Mouse (Mus musculus): ENCODE measurements at regions not wholly inside any gene's neighbourhood (a gene's known extent, or its start where the extent isn't known, plus 50 kb on each side); places are given as distances from the start of the nearest gene placed in this dataset.

- H3K4me1 ChIP-seq (ENCODE audit: control insufficient read depth, insufficient read depth, low read length) = peaks cover 2% of the 10 kb centered on the region; the same call in 1 of the 2 replicates
- TF ChIP-seq POLR2A (IDR thresholded peaks at IDR 0.05; ENCODE audit: extremely low read depth, insufficient read depth, low read length) (no peak), CTCF (IDR thresholded peaks at IDR 0.05; ENCODE audit: low read depth, low read length) (no peak)
- no peak overlapping the region for H3K9ac ChIP-seq (ENCODE audit: low read depth, low read length)
- no peak for DNase-seq (ENCODE audit: extremely low read depth, low read depth, low spot score)
- no peaks in the 10 kb centered on the region for H3K79me2 ChIP-seq (ENCODE audit: control insufficient read depth, insufficient read depth, low read length)
- 66% methylated on average over 4 of the region's 4 CpGs for WGBS
- H3K4me3 ChIP-seq (ENCODE audit: insufficient read depth, low read depth, low read length) = no peak overlapping the region
- H3K27me3 ChIP-seq (ENCODE audit: control insufficient read depth, insufficient read depth, low read length) = no peaks in the 10 kb centered on the region
- H3K36me3 ChIP-seq (ENCODE audit: control insufficient read depth, insufficient read depth, low read length) = no peaks in the 10 kb centered on the region
- H3K27ac ChIP-seq (replicated peaks; ENCODE audit: insufficient read depth, low read depth, low read length) = peak overlapping the region; percentile 71
Measured at GRCm38 (mm10) chr19:34421171-34421570, 53.8 kb downstream of the Ch25h start.

- peak; percentile 31 for DNase-seq (ENCODE audit: extremely low read depth, low read depth, low spot score)
- no peaks in the 10 kb centered on the region for H3K36me3 ChIP-seq (ENCODE audit: control insufficient read depth, insufficient read depth, low read length)
- WGBS = 68% methylated on average over 8 of the region's 8 CpGs
- TF ChIP-seq POLR2A (IDR thresholded peaks at IDR 0.05; ENCODE audit: extremely low read depth, insufficient read depth, low read length) (no peak), CTCF (IDR thresholded peaks at IDR 0.05; ENCODE audit: low read depth, low read length) (no peak)
- no peak overlapping the region for H3K4me3 ChIP-seq (ENCODE audit: insufficient read depth, low read depth, low read length)
- H3K27ac ChIP-seq (replicated peaks; ENCODE audit: insufficient read depth, low read depth, low read length) = peak overlapping the region; percentile 71; the same call in 1 of the 2 replicates
- no peaks in the 10 kb centered on the region for H3K79me2 ChIP-seq (ENCODE audit: control insufficient read depth, insufficient read depth, low read length)
- H3K4me1 ChIP-seq (ENCODE audit: control insufficient read depth, insufficient read depth, low read length) = peaks cover 2% of the 10 kb centered on the region; the same call in 1 of the 2 replicates
- no peaks in the 10 kb centered on the region for H3K27me3 ChIP-seq (ENCODE audit: control insufficient read depth, insufficient read depth, low read length)
- no peak overlapping the region for H3K9ac ChIP-seq (ENCODE audit: low read depth, low read length)
Measured at GRCm38 (mm10) chr19:34420293-34420792, 54.6 kb downstream of the Ch25h start.

- no peak for TF ChIP-seq POLR2A (IDR thresholded peaks at IDR 0.05; ENCODE audit: extremely low read depth, insufficient read depth, low read length)
- TF ChIP-seq CTCF (IDR thresholded peaks at IDR 0.05; ENCODE audit: low read depth, low read length) = no peak
- Histone ChIP-seq H3K27ac (replicated peaks; ENCODE audit: insufficient read depth, low read depth, low read length) (no peak overlapping the region), H3K4me1 (ENCODE audit: control insufficient read depth, insufficient read depth, low read length) (no peaks in the 10 kb centered on the region), H3K27me3 (ENCODE audit: control insufficient read depth, insufficient read depth, low read length) (no peaks in the 10 kb centered on the region), H3K9ac (ENCODE audit: low read depth, low read length) (no peak overlapping the region), H3K79me2 (ENCODE audit: control insufficient read depth, insufficient read depth, low read length) (no peaks in the 10 kb centered on the region), H3K36me3 (ENCODE audit: control insufficient read depth, insufficient read depth, low read length) (no peaks in the 10 kb centered on the region), H3K4me3 (ENCODE audit: insufficient read depth, low read depth, low read length) (no peak overlapping the region)
- DNase-seq (ENCODE audit: extremely low read depth, low read depth, low spot score) = no peak
- WGBS = 83% methylated on average over 1 of the region's 1 CpGs
Measured at GRCm38 (mm10) chr19:34407176-34407575, 67.8 kb downstream of the Ch25h start.

GRCm38 (mm10) chr19:34406710-34407109 is 68.3 kb downstream of the Ch25h start:
- H3K36me3 ChIP-seq (ENCODE audit: control insufficient read depth, insufficient read depth, low read length) = no peaks in the 10 kb centered on the region
- H3K4me3 ChIP-seq (ENCODE audit: insufficient read depth, low read depth, low read length) = no peak overlapping the region
- no peak for DNase-seq (ENCODE audit: extremely low read depth, low read depth, low spot score)
- H3K27ac ChIP-seq (replicated peaks; ENCODE audit: insufficient read depth, low read depth, low read length) = no peak overlapping the region
- H3K79me2 ChIP-seq (ENCODE audit: control insufficient read depth, insufficient read depth, low read length) = no peaks in the 10 kb centered on the region
- WGBS = 78% methylated on average over 4 of the region's 4 CpGs
- TF ChIP-seq POLR2A (IDR thresholded peaks at IDR 0.05; ENCODE audit: extremely low read depth, insufficient read depth, low read length) = no peak
- no peak for TF ChIP-seq CTCF (IDR thresholded peaks at IDR 0.05; ENCODE audit: low read depth, low read length)
- H3K9ac ChIP-seq (ENCODE audit: low read depth, low read length) = no peak overlapping the region
- H3K4me1 ChIP-seq (ENCODE audit: control insufficient read depth, insufficient read depth, low read length) = no peaks in the 10 kb centered on the region
- no peaks in the 10 kb centered on the region for H3K27me3 ChIP-seq (ENCODE audit: control insufficient read depth, insufficient read depth, low read length)

GRCm38 (mm10) chr19:34396276-34396675 is 78.7 kb downstream of the Ch25h start:
- Histone ChIP-seq H3K36me3 (ENCODE audit: control insufficient read depth, insufficient read depth, low read length) (no peaks in the 10 kb centered on the region), H3K9ac (ENCODE audit: low read depth, low read length) (no peak overlapping the region), H3K27me3 (ENCODE audit: control insufficient read depth, insufficient read depth, low read length) (no peaks in the 10 kb centered on the region), H3K79me2 (ENCODE audit: control insufficient read depth, insufficient read depth, low read length) (no peaks in the 10 kb centered on the region), H3K27ac (replicated peaks; ENCODE audit: insufficient read depth, low read depth, low read length) (peak overlapping the region; percentile 18; the same call in 1 of the 2 replicates), H3K4me3 (ENCODE audit: insufficient read depth, low read depth, low read length) (no peak overlapping the region), H3K4me1 (ENCODE audit: control insufficient read depth, insufficient read depth, low read length) (no peaks in the 10 kb centered on the region)
- WGBS = 77% methylated on average over 9 of the region's 9 CpGs
- no peak for DNase-seq (ENCODE audit: extremely low read depth, low read depth, low spot score)
- no peak for TF ChIP-seq CTCF (IDR thresholded peaks at IDR 0.05; ENCODE audit: low read depth, low read length)

- H3K4me3 ChIP-seq (ENCODE audit: insufficient read depth, low read depth, low read length) = no peak overlapping the region
- WGBS = 81% methylated on average over 2 of the region's 2 CpGs
- H3K4me1 ChIP-seq (ENCODE audit: control insufficient read depth, insufficient read depth, low read length) = no peaks in the 10 kb centered on the region
- H3K27me3 ChIP-seq (ENCODE audit: control insufficient read depth, insufficient read depth, low read length) = no peaks in the 10 kb centered on the region
- no peaks in the 10 kb centered on the region for H3K36me3 ChIP-seq (ENCODE audit: control insufficient read depth, insufficient read depth, low read length)
- DNase-seq (ENCODE audit: extremely low read depth, low read depth, low spot score) = peak; percentile 14
- TF ChIP-seq CTCF (IDR thresholded peaks at IDR 0.05; ENCODE audit: low read depth, low read length) (no peak), POLR2A (IDR thresholded peaks at IDR 0.05; ENCODE audit: extremely low read depth, insufficient read depth, low read length) (no peak)
- no peaks in the 10 kb centered on the region for H3K79me2 ChIP-seq (ENCODE audit: control insufficient read depth, insufficient read depth, low read length)
- no peak overlapping the region for H3K9ac ChIP-seq (ENCODE audit: low read depth, low read length)
- H3K27ac ChIP-seq (replicated peaks; ENCODE audit: insufficient read depth, low read depth, low read length) = no peak overlapping the region
Measured at GRCm38 (mm10) chr19:34389940-34390339, 85.0 kb downstream of the Ch25h start.
